Mouse (Mus musculus) C2C12 (cell line): ENCODE measurements at regions not wholly inside any gene's neighbourhood (a gene's known extent, or its start where the extent isn't known, plus 50 kb on each side); places are given as distances from the start of the nearest gene placed in this dataset.

ENCODE experiments used
- CTCF ChIP-seq: IDR thresholded peaks from one replicate; pipeline ENCODE4 v1.5.1; 2011; ENCODE audit not compliant: control insufficient read depth, insufficient read depth, insufficient read length
- MAX ChIP-seq: IDR thresholded peaks from one replicate; pipeline ENCODE4 v1.6.1; 2011; ENCODE audit warnings: mild to moderate bottlenecking, control low read depth
- MYOG ChIP-seq: IDR thresholded peaks from one replicate; pipeline ENCODE4 v1.6.1; 2011; ENCODE audit not compliant: control insufficient read depth, insufficient read length; ENCODE audit errors: extremely low read depth

DNA sequence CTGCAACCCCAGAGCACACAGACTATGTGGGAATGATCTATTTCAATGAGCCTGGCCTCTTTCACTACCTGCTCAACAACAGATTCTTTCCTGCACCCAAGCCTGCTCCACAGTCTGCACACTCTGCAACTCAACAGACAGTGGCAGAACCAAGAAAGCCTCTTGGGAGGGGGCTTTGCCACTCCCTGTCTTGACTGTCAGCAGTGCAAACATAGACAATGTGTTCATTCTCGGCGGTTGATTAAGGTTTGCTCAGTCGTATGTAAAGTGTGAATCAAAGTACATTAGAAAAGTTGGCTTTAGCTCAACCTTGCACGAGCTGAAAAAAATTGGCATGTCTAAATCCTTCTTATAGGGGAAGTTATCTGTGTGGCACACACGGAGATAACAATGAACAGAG lies 66.0 kb downstream of the Aipl1 start:
- no peak for TF ChIP-seq CTCF
- TF ChIP-seq MAX = no peak
- no peak for TF ChIP-seq MYOG
